Mouse (Mus musculus): ENCODE data around the gene Ccs.

GRCm38 (mm10) chr19:4849800-4850199 is 10.7 kb upstream of the Ccs start:
- TF ChIP-seq POLR2A (IDR thresholded peaks at IDR 0.05; ENCODE audit: borderline replicate concordance, extremely low read depth, low read depth, low read length), result no peak
- TF ChIP-seq CTCF (IDR thresholded peaks at IDR 0.05; ENCODE audit: insufficient read depth, low read length), result no peak

Measured in lung, adult 2 months (tissue).